Mouse (Mus musculus) liver, embryonic 13.5 days (tissue): ENCODE results near the gene Ccdc24. TPM values are rescaled to one million over a fixed set of nuclear protein-coding genes. Genes with fewer than 3 reads are reported as not detected.

Experiments used
- ATAC-seq: fragments of 200-750 bp; cut with Nextera tagmentation; 2 replicates; pipeline ENCODE4 v1.8.0; 2017; ENCODE audit warnings: low read depth, mild to moderate bottlenecking, moderate number of reproducible peaks, moderate library complexity
- DNase-seq: peaks from one replicate; pipeline ENCODE4 v3.0.0; 2022
- H3K27ac ChIP-seq: fragments of 300-500 bp; sonication (generic); 2 replicates; pipeline ENCODE4 v1.5.1; 2015; ENCODE audit warnings: moderate library complexity, mild to moderate bottlenecking, inconsistent platforms
- H3K27me3 ChIP-seq: fragments of 300-500 bp; sonication (generic); 2 replicates; pipeline ENCODE4 v1.6.1; 2015; ENCODE audit warnings: mild to moderate bottlenecking, inconsistent platforms
- H3K36me3 ChIP-seq: fragments of 300-500 bp; sonication (generic); 2 replicates; pipeline ENCODE4 v1.6.1; 2015; ENCODE audit warnings: mild to moderate bottlenecking, inconsistent platforms
- H3K4me1 ChIP-seq: fragments of 300-500 bp; sonication (generic); replicated peaks from 2 replicates; pipeline ENCODE4 v1.6.1; 2015; ENCODE audit warnings: inconsistent platforms
- H3K4me2 ChIP-seq: fragments of 300-500 bp; sonication (generic); 2 replicates; pipeline ENCODE4 v1.6.1; 2015; ENCODE audit warnings: inconsistent platforms, mild to moderate bottlenecking, moderate library complexity
- H3K4me3 ChIP-seq: fragments of 300-500 bp; sonication (generic); replicated peaks from 2 replicates; pipeline ENCODE4 v1.5.1; 2015; ENCODE audit warnings: mild to moderate bottlenecking, inconsistent platforms
- H3K9ac ChIP-seq: fragments of 300-500 bp; sonication (generic); 2 replicates; pipeline ENCODE4 v1.6.1; 2015; ENCODE audit warnings: mild to moderate bottlenecking, inconsistent platforms
- H3K9me3 ChIP-seq: fragments of 300-500 bp; sonication (generic); replicated peaks from 2 replicates; pipeline ENCODE4 v1.6.1; 2016; ENCODE audit warnings: inconsistent platforms
- WGBS: fragments of 180-500 bp; shearing (Covaris S2); methylation state at CpG from one replicate; pipeline ENCODE4 v1.1.7; 2015; ENCODE audit not compliant: insufficient replicate concordance; 5-methylcytosine and 5-hydroxymethylcytosine counted together
- polyA plus RNA-seq: library from polyadenylated mRNA; unstranded; fragments of >200 nt; fragmentation: Nextera tagmentation; extraction: Ambion mirVana; gene quantifications from 2 replicates; pipeline ENCODE4 v1.2.1, GENCODE M21; 2015

The Ccdc24 gene
- polyA plus RNA-seq: 1.0 and 1.1 TPM in 2 replicates

- Histone ChIP-seq H3K9ac (peak within 1 kb of the TSS; percentile 56), H3K4me3 (peak within 1 kb of the TSS; percentile 43), H3K36me3 (peaks cover 36% of the 10 kb centered on the region), H3K9me3 (no peaks in the 10 kb centered on the region), H3K27me3 (peaks cover 6% of the 10 kb centered on the region), H3K4me2 (peak within 1 kb of the TSS; percentile 65), H3K4me1 (peaks cover 59% of the 10 kb centered on the region), H3K27ac (peak within 1 kb of the TSS; percentile 80)
- DNase-seq (peak; percentile 57), ATAC-seq (peak; percentile 52)
- 17% methylated on average over 14 of the region's 14 CpGs for WGBS
Observed at GRCm38 (mm10) chr4:117872471-117872886, at the start of gene Ccdc24. Gene Ccdc24, minus strand, starts transcription at chr4:117872557.

GRCm38 (mm10) chr4:117921358-117921757 lies 49.0 kb upstream of the Ccdc24 start:
- H3K9ac ChIP-seq: no peak overlapping the region
- ATAC-seq: no peak
- H3K27me3 ChIP-seq: peaks cover 51% of the 10 kb centered on the region
- H3K27ac ChIP-seq: no peak overlapping the region
- 67% methylated on average over 2 of the region's 2 CpGs for WGBS
- peaks cover 42% of the 10 kb centered on the region for H3K4me1 ChIP-seq
- no peak overlapping the region for H3K4me3 ChIP-seq
- H3K4me2 ChIP-seq: no peak overlapping the region
- DNase-seq: no peak
- no peaks in the 10 kb centered on the region for H3K36me3 ChIP-seq
- no peaks in the 10 kb centered on the region for H3K9me3 ChIP-seq

GRCm38 (mm10) chr4:117918762-117919161 lies 46.4 kb upstream of the Ccdc24 start:
- no peak overlapping the region for H3K27ac ChIP-seq
- no peaks in the 10 kb centered on the region for H3K36me3 ChIP-seq
- no peak for DNase-seq
- H3K4me3 ChIP-seq: no peak overlapping the region
- H3K9ac ChIP-seq: no peak overlapping the region
- ATAC-seq: no peak
- 49% methylated on average over 5 of the region's 5 CpGs for WGBS
- H3K4me1 ChIP-seq: peaks cover 44% of the 10 kb centered on the region
- H3K4me2 ChIP-seq: no peak overlapping the region
- no peaks in the 10 kb centered on the region for H3K9me3 ChIP-seq
- H3K27me3 ChIP-seq: peaks cover 26% of the 10 kb centered on the region

- ATAC-seq (no peak), DNase-seq (no peak)
- H3K36me3 ChIP-seq: no peaks in the 10 kb centered on the region
- 70% methylated on average over 3 of the region's 3 CpGs for WGBS
- H3K27me3 ChIP-seq: peaks cover 21% of the 10 kb centered on the region
- H3K9ac ChIP-seq: no peak overlapping the region
- no peak overlapping the region for H3K4me3 ChIP-seq
- peak overlapping the region; percentile 32 for H3K27ac ChIP-seq
- H3K9me3 ChIP-seq: no peaks in the 10 kb centered on the region
- H3K4me1 ChIP-seq: peaks cover 49% of the 10 kb centered on the region
- no peak overlapping the region for H3K4me2 ChIP-seq
Observed at GRCm38 (mm10) chr4:117918261-117918660, 45.9 kb upstream of the Ccdc24 start.

DNA sequence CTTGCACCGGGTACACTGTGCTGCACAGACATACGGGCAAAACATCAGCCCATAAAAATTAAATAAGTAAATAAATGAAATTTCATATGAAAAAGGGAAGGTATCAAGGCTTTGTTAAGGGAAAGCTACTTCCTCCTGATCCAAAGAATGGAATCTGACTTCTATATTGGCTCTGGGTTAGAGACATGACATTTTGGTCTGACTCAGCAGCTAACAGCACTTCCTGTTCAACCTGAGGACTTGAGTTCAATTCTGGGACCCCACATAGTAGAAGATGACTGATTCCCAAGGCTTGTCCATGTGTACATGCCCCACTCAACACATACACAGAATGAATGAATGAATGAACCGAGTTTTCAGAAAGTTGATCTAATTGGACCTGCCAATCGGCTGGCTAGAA lies 45.5 kb upstream of the Ccdc24 start:
- WGBS: 79% methylated on average over 4 of the region's 4 CpGs
- peaks cover 53% of the 10 kb centered on the region for H3K4me1 ChIP-seq
- H3K4me2 ChIP-seq: no peak overlapping the region
- no peak overlapping the region for H3K9ac ChIP-seq
- peak overlapping the region; percentile 67 for H3K27ac ChIP-seq
- no peaks in the 10 kb centered on the region for H3K9me3 ChIP-seq
- DNase-seq (no peak), ATAC-seq (no peak)
- H3K4me3 ChIP-seq: no peak overlapping the region
- H3K27me3 ChIP-seq: peaks cover 17% of the 10 kb centered on the region
- no peaks in the 10 kb centered on the region for H3K36me3 ChIP-seq

DNA sequence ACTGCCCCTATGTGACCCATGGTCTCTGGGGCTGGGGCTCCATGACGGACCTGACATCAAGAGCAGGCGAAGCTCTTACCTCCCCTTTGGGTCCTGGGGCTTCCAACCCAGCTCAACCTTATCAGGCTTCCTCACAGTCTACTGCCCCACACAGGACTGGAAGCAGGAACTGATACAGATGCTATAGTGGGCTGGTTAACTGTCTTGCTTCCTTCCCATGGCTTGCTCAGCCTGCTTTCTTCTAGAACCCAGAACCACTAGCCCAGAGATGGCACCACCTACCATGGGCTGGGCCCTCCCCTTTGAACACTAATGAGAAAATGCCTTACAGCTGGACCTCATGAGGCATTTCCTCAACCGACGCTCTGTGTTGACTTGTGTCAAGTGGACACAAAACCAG lies 45.0 kb upstream of the Ccdc24 start:
- H3K27ac ChIP-seq: peak overlapping the region; percentile 67
- no peaks in the 10 kb centered on the region for H3K36me3 ChIP-seq
- H3K4me1 ChIP-seq: peaks cover 57% of the 10 kb centered on the region
- H3K4me2 ChIP-seq: no peak overlapping the region
- ATAC-seq (no peak), DNase-seq (no peak)
- H3K27me3 ChIP-seq: peaks cover 13% of the 10 kb centered on the region
- 43% methylated on average over 4 of the region's 4 CpGs for WGBS
- H3K4me3 ChIP-seq: no peak overlapping the region
- H3K9ac ChIP-seq: no peak overlapping the region
- no peaks in the 10 kb centered on the region for H3K9me3 ChIP-seq

DNA sequence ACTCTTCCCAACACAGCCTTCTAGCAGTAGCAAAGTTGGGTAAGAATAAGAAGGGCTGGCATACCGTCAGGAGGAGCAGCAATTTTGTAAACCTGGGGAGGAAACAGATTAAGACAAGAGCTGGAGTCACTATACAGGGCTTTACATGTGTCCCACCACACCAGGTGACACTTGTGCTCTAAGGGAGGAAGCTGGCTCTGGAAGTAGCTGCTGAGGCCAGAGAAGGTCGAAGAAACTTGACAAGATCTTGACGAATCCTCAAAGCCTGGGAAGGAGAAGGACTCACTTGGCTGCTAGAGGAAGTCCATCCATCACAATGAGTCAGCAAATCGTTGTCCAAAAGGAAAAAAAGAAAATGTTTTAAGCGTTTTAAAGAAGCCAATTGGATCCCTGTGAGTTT lies 44.0 kb upstream of the Ccdc24 start:
- ATAC-seq (no peak), DNase-seq (no peak)
- WGBS: 27% methylated on average over 5 of the region's 5 CpGs
- peak overlapping the region; percentile 94 for H3K9ac ChIP-seq
- H3K27me3 ChIP-seq: peaks cover 3% of the 10 kb centered on the region; the same call in 1 of the 2 replicates
- peaks cover 8% of the 10 kb centered on the region for H3K36me3 ChIP-seq
- H3K9me3 ChIP-seq: no peaks in the 10 kb centered on the region
- H3K4me2 ChIP-seq: peak overlapping the region; percentile 97
- H3K4me3 ChIP-seq: peak overlapping the region; percentile 87
- peaks cover 66% of the 10 kb centered on the region for H3K4me1 ChIP-seq
- peak overlapping the region; percentile 67 for H3K27ac ChIP-seq

- ATAC-seq (no peak), DNase-seq (no peak)
- Histone ChIP-seq H3K36me3 (peaks cover 16% of the 10 kb centered on the region), H3K27me3 (no peaks in the 10 kb centered on the region), H3K4me1 (peaks cover 68% of the 10 kb centered on the region), H3K27ac (peak overlapping the region; percentile 67), H3K9me3 (no peaks in the 10 kb centered on the region), H3K4me3 (peak overlapping the region; percentile 87), H3K4me2 (peak overlapping the region; percentile 97), H3K9ac (peak overlapping the region; percentile 94)
- WGBS: under 1% methylated on average over 19 of the region's 19 CpGs
Observed at GRCm38 (mm10) chr4:117915489-117916105, 43.2 kb upstream of the Ccdc24 start.

DNA sequence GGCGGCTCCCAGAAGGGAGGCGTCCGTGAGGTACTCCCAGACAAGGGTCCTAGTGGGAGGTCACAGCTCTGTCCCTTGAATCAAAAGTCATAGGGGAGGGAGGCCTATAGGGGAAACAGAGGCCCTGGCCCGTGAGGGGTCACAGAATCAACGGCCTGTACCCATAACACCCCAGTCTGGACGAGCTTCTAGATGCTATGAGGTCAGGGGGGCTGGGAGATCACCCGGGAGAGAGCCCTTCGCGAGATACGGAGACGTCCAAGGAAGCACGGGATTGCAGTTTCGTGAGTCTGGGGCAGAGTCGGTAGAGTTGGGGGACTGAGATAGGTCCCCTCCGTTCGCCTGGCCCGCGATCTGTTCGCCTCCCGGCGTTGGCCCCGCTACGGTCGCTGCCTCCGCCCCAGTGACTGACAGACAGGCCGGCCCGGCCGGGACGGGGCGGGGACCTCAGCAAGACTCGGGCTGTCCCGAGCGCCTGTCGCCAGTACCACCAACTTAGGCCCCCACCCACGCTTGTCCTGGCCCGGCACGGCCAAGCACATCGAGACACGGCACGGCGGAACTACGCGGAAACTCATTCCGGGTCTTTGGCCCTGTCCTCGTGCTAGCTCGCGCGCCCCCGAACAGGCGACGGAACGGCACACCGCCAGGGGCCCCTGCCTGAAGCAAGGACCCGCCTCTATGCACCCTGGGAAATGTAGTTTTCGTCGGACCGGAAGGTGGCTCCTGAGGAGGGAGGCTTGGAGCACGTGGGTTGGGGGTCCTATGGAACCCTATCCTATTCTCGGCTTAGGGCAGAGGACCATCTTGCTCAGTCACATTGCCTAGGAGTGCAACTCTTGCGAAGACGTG lies 42.5 kb upstream of the Ccdc24 start, which contains the start of gene Ipo13:
TSS of gene Ipo13 (minus strand) at position 409 of the 852 bp plus-strand sequence.
- peak within 1 kb of the TSS; percentile 94 for H3K9ac ChIP-seq
- H3K4me1 ChIP-seq: peaks cover 76% of the 10 kb centered on the region
- DNase-seq (peak; percentile 93), ATAC-seq (peak; percentile 91)
- H3K9me3 ChIP-seq: no peaks in the 10 kb centered on the region
- peak within 1 kb of the TSS; percentile 67 for H3K27ac ChIP-seq
- H3K27me3 ChIP-seq: no peaks in the 10 kb centered on the region
- WGBS: under 1% methylated on average over 61 of the region's 61 CpGs
- H3K4me2 ChIP-seq: peak within 1 kb of the TSS; percentile 97
- H3K4me3 ChIP-seq: peak within 1 kb of the TSS; percentile 87
- H3K36me3 ChIP-seq: peaks cover 18% of the 10 kb centered on the region

DNA sequence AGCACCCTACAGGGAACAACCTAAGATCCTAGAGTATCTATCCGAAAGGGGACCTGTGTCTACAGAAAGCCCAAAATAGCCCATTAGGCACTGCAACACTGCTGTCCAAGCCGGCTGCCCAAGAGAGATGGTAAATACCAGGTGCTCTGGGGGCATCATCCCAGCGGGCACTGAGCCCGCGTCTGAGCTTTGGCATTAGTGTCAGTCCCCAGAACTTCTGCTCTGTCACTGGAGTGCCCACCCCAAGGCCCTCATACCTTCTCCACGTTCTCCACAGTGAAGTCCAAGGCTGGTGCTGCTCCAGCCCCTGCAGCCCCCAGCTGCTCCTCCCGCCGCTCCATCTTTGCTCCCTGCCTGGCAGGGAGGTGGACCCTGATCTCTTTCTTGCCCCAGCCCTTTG lies 41.7 kb upstream of the Ccdc24 start:
- Histone ChIP-seq H3K4me3 (peak overlapping the region; percentile 87), H3K27ac (peak overlapping the region; percentile 67), H3K4me2 (peak overlapping the region; percentile 97), H3K9ac (peak overlapping the region; percentile 94), H3K9me3 (no peaks in the 10 kb centered on the region), H3K36me3 (peaks cover 22% of the 10 kb centered on the region), H3K27me3 (no peaks in the 10 kb centered on the region), H3K4me1 (peaks cover 80% of the 10 kb centered on the region)
- no peak for DNase-seq
- ATAC-seq: 0 out of 2 replicates have a peak, but pooled peaks have one; percentile 3
- 19% methylated on average over 8 of the region's 8 CpGs for WGBS

DNA sequence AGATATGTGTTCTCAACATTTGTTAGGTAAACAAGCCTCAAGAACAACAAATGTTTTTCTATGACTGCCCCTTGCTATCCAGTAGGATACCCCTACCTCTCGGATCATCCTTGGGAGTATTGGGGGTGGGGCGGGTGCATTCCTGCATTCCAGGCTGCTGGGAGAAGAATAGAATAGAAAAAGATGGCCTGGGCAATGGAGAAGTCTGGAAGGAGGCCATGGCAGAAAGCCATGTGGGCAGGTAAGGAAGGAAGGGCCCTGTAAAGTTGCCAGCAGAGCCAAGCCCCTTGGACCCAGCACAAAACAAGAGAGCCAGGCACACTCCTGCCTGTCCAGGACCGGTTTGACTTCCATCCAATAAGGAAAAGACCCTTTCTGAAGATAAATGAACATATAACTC lies 41.1 kb upstream of the Ccdc24 start:
- 71% methylated on average over 3 of the region's 3 CpGs for WGBS
- Histone ChIP-seq H3K27me3 (no peaks in the 10 kb centered on the region), H3K36me3 (peaks cover 25% of the 10 kb centered on the region), H3K9ac (peak overlapping the region; percentile 94), H3K27ac (peak overlapping the region; percentile 40; the same call in 1 of the 2 replicates), H3K9me3 (no peaks in the 10 kb centered on the region), H3K4me1 (peaks cover 79% of the 10 kb centered on the region), H3K4me2 (peak overlapping the region; percentile 97), H3K4me3 (peak overlapping the region; percentile 87)
- ATAC-seq (no peak), DNase-seq (no peak)
